8 mouse cellular contexts compared by ENCODE assay signal in genomic region chr4:106463174-106463801, GRCm38 (mm10). TPM values are rescaled to one million over a fixed set of nuclear protein-coding genes. Genes with fewer than 3 reads are reported as not detected.
DNase-seq lines count a peak whose midpoint lies in the region; ATAC-seq and TF ChIP-seq lines count a peak whose summit lies in the region.

No protein-coding gene starts in this region.

- no peak for TF ChIP-seq CTCF in E14TG2a.4 (conservative IDR thresholded peaks at IDR 0.05; ENCODE audit: low read length)
- no peak for TF ChIP-seq CTCF in forebrain, postnatal 0 days (IDR thresholded peaks at IDR 0.05; ENCODE audit: low read depth)
- TF ChIP-seq CTCF in liver, embryonic 14.5 days (IDR thresholded peaks at IDR 0.05; ENCODE audit: low read depth): no peak

- H3K9me3 ChIP-seq in E14TG2a.4 (ENCODE audit: low read length): peaks cover 6% of the 10 kb centered on the region
- H3K9me3 ChIP-seq in forebrain, postnatal 0 days (ENCODE audit: low read length): no peaks in the 10 kb centered on the region
- no peaks in the 10 kb centered on the region for H3K9me3 ChIP-seq in liver, embryonic 14.5 days (ENCODE audit: control insufficient read depth, low read length)

- peak overlapping the region; percentile 58 for H3K9ac ChIP-seq in forebrain, postnatal 0 days
- 0 out of 2 replicates have a peak overlapping the region, but pooled peaks have one; percentile 18 for H3K9ac ChIP-seq in liver, embryonic 14.5 days (replicated peaks)

- H3K4me3 ChIP-seq in E14TG2a.4 (replicated peaks; ENCODE audit: low read length): peak overlapping the region; percentile 68
- H3K4me3 ChIP-seq in forebrain, postnatal 0 days (ENCODE audit: low read depth, low read length): peak overlapping the region; percentile 39
- peak overlapping the region; percentile 50 for H3K4me3 ChIP-seq in liver, embryonic 14.5 days (ENCODE audit: insufficient read depth in 1 of 2, low read depth in 2 of 2, low read length in 2 of 2)

- H3K27me3 ChIP-seq in E14TG2a.4 (ENCODE audit: insufficient read depth, low read length): peaks cover 76% of the 10 kb centered on the region
- peaks cover 22% of the 10 kb centered on the region for H3K27me3 ChIP-seq in forebrain, postnatal 0 days (ENCODE audit: insufficient read depth, low read length)
- peaks cover 17% of the 10 kb centered on the region for H3K27me3 ChIP-seq in liver, embryonic 14.5 days (ENCODE audit: control insufficient read depth, insufficient read depth, low read length)

- H3K36me3 ChIP-seq in E14TG2a.4 (ENCODE audit: insufficient read depth, low read length): no peaks in the 10 kb centered on the region
- H3K36me3 ChIP-seq in forebrain, postnatal 0 days (ENCODE audit: insufficient read depth): no peaks in the 10 kb centered on the region
- H3K36me3 ChIP-seq in liver, embryonic 14.5 days (replicated peaks; ENCODE audit: control insufficient read depth, insufficient read depth, low read depth): no peaks in the 10 kb centered on the region

- peak overlapping the region; percentile 82 for H3K4me2 ChIP-seq in forebrain, postnatal 0 days (ENCODE audit: low read depth)
- H3K4me2 ChIP-seq in liver, embryonic 14.5 days (ENCODE audit: low read depth): peak overlapping the region; percentile 24; the same call in 1 of the 2 replicates

- ATAC-seq in forebrain, postnatal 0 days: peak; percentile 40; the same call in 1 of the 2 replicates
- ATAC-seq in liver, embryonic 14.5 days (ENCODE audit: insufficient read depth): 0 out of 2 replicates have a peak, but pooled peaks have one; percentile 1
- ATAC-seq in inflammation-experienced regulatory T-cells, adult 6 months: no peak

- H3K4me1 ChIP-seq in E14TG2a.4 (replicated peaks; ENCODE audit: low read depth, low read length): peaks cover 13% of the 10 kb centered on the region; the same call in 1 of the 2 replicates
- peaks cover 9% of the 10 kb centered on the region; the same call in 1 of the 2 replicates for H3K4me1 ChIP-seq in forebrain, postnatal 0 days (ENCODE audit: insufficient read depth)
- no peaks in the 10 kb centered on the region; a peak in 1 of 4 replicates for H3K4me1 ChIP-seq in liver, embryonic 14.5 days (replicated peaks; ENCODE audit: control insufficient read depth in 2 of 2, insufficient read depth in 2 of 2, low read length in 1 of 2)

- TF ChIP-seq EP300 in liver, embryonic 14.5 days (IDR thresholded peaks at IDR 0.05; ENCODE audit: low read depth): no peak

- DNase-seq in 3134 (ENCODE audit: extremely low read depth, insufficient read length, low spot score): peak; percentile 62
- DNase-seq in forebrain, postnatal 0 days: peak; percentile 22
- DNase-seq in liver, embryonic 14.5 days (ENCODE audit: low read depth in 3 of 3, low spot score in 3 of 3): no peak
- DNase-seq in adrenal gland, adult 18-20 months (ENCODE audit: low spot score in 2 of 2): no peak
- DNase-seq in adrenal gland, adult 8-10 months: no peak
- DNase-seq in adrenal gland, adult 2 months: no peak

- H3K27ac ChIP-seq in forebrain, postnatal 0 days (ENCODE audit: low read depth, low read length): no peak overlapping the region
- no peak overlapping the region for H3K27ac ChIP-seq in liver, embryonic 14.5 days

- WGBS in forebrain, postnatal 0 days: 26% methylated on average over 21 of the region's 21 CpGs
- 29% methylated on average over 21 of the region's 21 CpGs for WGBS in liver, embryonic 14.5 days (ENCODE audit: insufficient replicate concordance)

RNA-seq across cellular contexts. Expression of gene Pcsk9, which starts 0.8 kb away (rescaled TPM):
- 5.5 and 5.6 TPM in 2 replicates for total RNA-seq in forebrain, postnatal 0 days (2014; rRNA removed)
- 3.7 and 4.0 TPM in 2 replicates for polyA plus RNA-seq in forebrain, postnatal 0 days (2015; fragmentation: Nextera tagmentation; extraction: Ambion mirVana)
- polyA plus RNA-seq in liver, embryonic 14.5 days (2012; rRNA removed): 47.9 and 50.9 TPM in 2 replicates
- polyA plus RNA-seq in liver, embryonic 14.5 days (2014; fragmentation: Nextera tagmentation; extraction: Ambion mirVana): 37.8 and 41.1 TPM in 2 replicates
- not detected for total RNA-seq in adrenal gland, adult 18-20 months (2021)
- polyA plus RNA-seq in inflammation-experienced regulatory T-cells, adult 6 months (2017; shearing (Covaris generic)): not detected
- total RNA-seq in adrenal gland, adult 8-10 months (2022): under 1 TPM in 1 of 4 experiments, not detected in 3; 0.17 TPM
- total RNA-seq in adrenal gland, adult 2 months (2021): under 1 TPM in 1 of 2 experiments, not detected in 1; 0.12 TPM
- 0.23 and 0.31 TPM in 2 replicates for polyA plus RNA-seq in adrenal gland, adult 2 months (2012; rRNA removed)

RNA-seq across cellular contexts. Expression of gene Bsnd, which starts 28.8 kb away (rescaled TPM):
- total RNA-seq in forebrain, postnatal 0 days (2014; rRNA removed): not detected in 2 replicates
- polyA plus RNA-seq in forebrain, postnatal 0 days (2015; fragmentation: Nextera tagmentation; extraction: Ambion mirVana): not detected in 2 replicates
- polyA plus RNA-seq in liver, embryonic 14.5 days (2012; rRNA removed): not detected in 2 replicates
- not detected in 2 replicates for polyA plus RNA-seq in liver, embryonic 14.5 days (2014; fragmentation: Nextera tagmentation; extraction: Ambion mirVana)
- not detected for total RNA-seq in adrenal gland, adult 18-20 months (2021)
- not detected for polyA plus RNA-seq in inflammation-experienced regulatory T-cells, adult 6 months (2017; shearing (Covaris generic))
- under 1 TPM in 1 of 4 experiments, not detected in 3; 0.45 TPM for total RNA-seq in adrenal gland, adult 8-10 months (2022)
- total RNA-seq in adrenal gland, adult 2 months (2021): not detected
- polyA plus RNA-seq in adrenal gland, adult 2 months (2012; rRNA removed): 0.07 and 0.08 TPM in 2 replicates

Comparison
In these comparisons a context has a peak if more than half of its experiments do, and no peak if none do; other contexts are left out.
1. DNase-seq: peak in 3134 (single experiment) and forebrain, postnatal 0 days (single experiment); none in liver, embryonic 14.5 days (0 of 3), adrenal gland, adult 18-20 months (0 of 2), adrenal gland, adult 8-10 months (single experiment) and adrenal gland, adult 2 months (single experiment).
2. Peak in every context shown above with its lines, with median percentiles within 50 percentile points of each other: H3K4me3 ChIP-seq.